Mouse (Mus musculus) liver, adult 2 months (tissue): ENCODE results near the gene 1700022I11Rik. TPM values are rescaled to one million over a fixed set of nuclear protein-coding genes. Genes with fewer than 3 reads are reported as not detected.

Experiments
- DNase-seq: peaks from one replicate; pipeline ENCODE4 v3.0.0-alpha.2; 2011; ENCODE audit warnings: low read depth, low spot score; ENCODE audit errors: extremely low read depth
- H3K27ac ChIP-seq: fragments of 200-500 bp; replicated peaks from 2 replicates; pipeline ENCODE4 v1.5.1; 2012; ENCODE audit warnings: low read depth, mild to moderate bottlenecking, control low read depth, inconsistent platforms, low read length; ENCODE audit not compliant: insufficient read depth
- H3K27me3 ChIP-seq: fragments of 200-500 bp; 2 replicates; pipeline ENCODE4 v1.6.1; 2012; ENCODE audit warnings: mild to moderate bottlenecking, moderate library complexity, low read length, inconsistent platforms; ENCODE audit not compliant: control insufficient read depth, insufficient read depth
- H3K36me3 ChIP-seq: fragments of 200-500 bp; 2 replicates; pipeline ENCODE4 v1.6.1; 2012; ENCODE audit warnings: low read length, inconsistent platforms; ENCODE audit not compliant: control insufficient read depth, insufficient read depth
- H3K4me1 ChIP-seq: fragments of 200-500 bp; 2 replicates; pipeline ENCODE4 v1.6.1; 2011; ENCODE audit warnings: low read length; ENCODE audit not compliant: control insufficient read depth, insufficient read depth
- H3K4me3 ChIP-seq: fragments of 200-500 bp; 2 replicates; pipeline ENCODE4 v1.5.1; 2011; ENCODE audit warnings: low read depth, mild to moderate bottlenecking, control low read depth, low read length, moderate library complexity; ENCODE audit not compliant: insufficient read depth
- H3K79me2 ChIP-seq: fragments of 200-500 bp; 2 replicates; pipeline ENCODE4 v1.6.1; 2012; ENCODE audit warnings: inconsistent platforms, mild to moderate bottlenecking, low read length, moderate library complexity; ENCODE audit not compliant: control insufficient read depth, insufficient read depth
- H3K9ac ChIP-seq: fragments of 200-500 bp; 2 replicates; pipeline ENCODE4 v1.6.1; 2012; ENCODE audit warnings: low read depth, mild to moderate bottlenecking, control low read depth, inconsistent platforms, low read length
- CTCF ChIP-seq: fragments of 200-500 bp; IDR thresholded peaks from 2 replicates; pipeline ENCODE4 v1.5.1; 2011; ENCODE audit warnings: low read depth, low read length, control low read depth
- POLR2A ChIP-seq: fragments of 200-500 bp; IDR thresholded peaks from 2 replicates; pipeline ENCODE4 v1.6.1; 2011; ENCODE audit warnings: low read length, control low read depth; ENCODE audit not compliant: insufficient read depth; ENCODE audit errors: extremely low read depth
- WGBS: fragments of 180-500 bp; shearing (Covaris S2); methylation state at CpG from one replicate; pipeline ENCODE4 v1.1.7; 2018; 5-methylcytosine and 5-hydroxymethylcytosine counted together
- polyA plus RNA-seq: library from polyadenylated mRNA; depleted of rRNA; stranded (reverse); fragments of >200 nt; gene quantifications from 2 replicates; pipeline ENCODE4 v1.2.3, GENCODE M21; 2012
- total RNA-seq: library from RNA; depleted of rRNA; stranded (reverse); fragments of >200 nt; gene quantifications from 2 replicates; pipeline ENCODE4 v1.2.3, GENCODE M21; 2014

The 1700022I11Rik gene
- total and polyA plus RNA-seq, 2 experiments, result not detected

- WGBS, result 72% methylated on average over 10 of the region's 10 CpGs
- no peak for DNase-seq
- Histone ChIP-seq H3K27ac (no peak overlapping the region), H3K36me3 (peaks cover 2% of the 10 kb centered on the region; the same call in 1 of the 2 replicates), H3K4me1 (peaks cover 6% of the 10 kb centered on the region; the same call in 1 of the 2 replicates), H3K79me2 (no peaks in the 10 kb centered on the region), H3K27me3 (no peaks in the 10 kb centered on the region), H3K9ac (no peak overlapping the region), H3K4me3 (no peak overlapping the region)
- TF ChIP-seq CTCF, result no peak
- TF ChIP-seq POLR2A, result no peak
Measured at GRCm38 (mm10) chr4:42953435-42954094, 15.8 kb upstream of the 1700022I11Rik start.

- Histone ChIP-seq H3K9ac (no peak overlapping the region), H3K27ac (no peak overlapping the region), H3K36me3 (peaks cover 2% of the 10 kb centered on the region; the same call in 1 of the 2 replicates), H3K4me3 (no peak overlapping the region), H3K79me2 (no peaks in the 10 kb centered on the region), H3K4me1 (peaks cover 2% of the 10 kb centered on the region; the same call in 1 of the 2 replicates), H3K27me3 (no peaks in the 10 kb centered on the region)
- TF ChIP-seq CTCF (peak; percentile 95), POLR2A (no peak)
- no peak for DNase-seq
- WGBS, result 19% methylated on average over 10 of the region's 10 CpGs
Measured at GRCm38 (mm10) chr4:42954297-42954696, 15.1 kb upstream of the 1700022I11Rik start.

- Histone ChIP-seq H3K9ac (no peak overlapping the region), H3K36me3 (peaks cover 2% of the 10 kb centered on the region; the same call in 1 of the 2 replicates), H3K27ac (no peak overlapping the region), H3K27me3 (no peaks in the 10 kb centered on the region), H3K4me1 (peaks cover 2% of the 10 kb centered on the region; the same call in 1 of the 2 replicates), H3K79me2 (no peaks in the 10 kb centered on the region), H3K4me3 (no peak overlapping the region)
- no peak for DNase-seq
- no peak for TF ChIP-seq CTCF
- no peak for TF ChIP-seq POLR2A
- WGBS, result 97% methylated on average over 3 of the region's 3 CpGs
Measured at GRCm38 (mm10) chr4:42955200-42955599, 14.2 kb upstream of the 1700022I11Rik start.

- WGBS, result 94% methylated on average over 17 of the region's 17 CpGs
- TF ChIP-seq POLR2A (no peak), CTCF (no peak)
- no peak for DNase-seq
- Histone ChIP-seq H3K4me3 (no peak overlapping the region), H3K27ac (no peak overlapping the region), H3K36me3 (peaks cover 2% of the 10 kb centered on the region; the same call in 1 of the 2 replicates), H3K9ac (no peak overlapping the region), H3K4me1 (no peaks in the 10 kb centered on the region), H3K27me3 (no peaks in the 10 kb centered on the region), H3K79me2 (no peaks in the 10 kb centered on the region)
Measured at GRCm38 (mm10) chr4:42956581-42956980, 12.8 kb upstream of the 1700022I11Rik start.

- Histone ChIP-seq H3K4me3 (no peak overlapping the region), H3K36me3 (peaks cover 2% of the 10 kb centered on the region; the same call in 1 of the 2 replicates), H3K4me1 (no peaks in the 10 kb centered on the region), H3K9ac (no peak overlapping the region), H3K27ac (no peak overlapping the region), H3K27me3 (no peaks in the 10 kb centered on the region), H3K79me2 (no peaks in the 10 kb centered on the region)
- no peak for DNase-seq
- TF ChIP-seq CTCF (no peak), POLR2A (no peak)
- WGBS, result 86% methylated on average over 11 of the region's 11 CpGs
Measured at GRCm38 (mm10) chr4:42957306-42957705, 12.1 kb upstream of the 1700022I11Rik start.

- Histone ChIP-seq H3K36me3 (peaks cover 2% of the 10 kb centered on the region; the same call in 1 of the 2 replicates), H3K4me1 (no peaks in the 10 kb centered on the region), H3K9ac (no peak overlapping the region), H3K79me2 (no peaks in the 10 kb centered on the region), H3K27ac (no peak overlapping the region), H3K4me3 (no peak overlapping the region), H3K27me3 (no peaks in the 10 kb centered on the region)
- 92% methylated on average over 8 of the region's 8 CpGs for WGBS
- TF ChIP-seq CTCF (no peak), POLR2A (no peak)
- DNase-seq, result no peak
Measured at GRCm38 (mm10) chr4:42957979-42958378, 11.4 kb upstream of the 1700022I11Rik start.
